Mouse (Mus musculus) ES-E14 (cell line): ENCODE data around the gene Cbl. TPM values are rescaled to one million over a fixed set of nuclear protein-coding genes. Genes with fewer than 3 reads are reported as not detected.

Experiments
- DNase-seq: peaks from one replicate; pipeline ENCODE4 v3.0.0-alpha.2; 2013; ENCODE audit warnings: low read depth, low spot score
- H3K27ac ChIP-seq: 2 replicates; pipeline ENCODE4 v1.5.1; 2012; ENCODE audit warnings: low read depth, mild to moderate bottlenecking, low read length, moderate library complexity, mixed read lengths; ENCODE audit not compliant: poor library complexity, insufficient read depth, severe bottlenecking
- H3K36me3 ChIP-seq: 2 replicates; pipeline ENCODE4 v1.6.1; 2012; ENCODE audit warnings: mild to moderate bottlenecking, low read length, moderate library complexity, mixed read lengths; ENCODE audit not compliant: control insufficient read depth, poor library complexity, insufficient read depth, severe bottlenecking
- H3K4me1 ChIP-seq, 2 experiments: fragments of 150-350 bp in 1 of 2; sonication (generic) in 1 of 2; 2 replicates each; pipeline ENCODE4 v1.6.1; 2012; ENCODE audit warnings: low read length in 2 of 2, mild to moderate bottlenecking in 1 of 2, mixed read lengths in 1 of 2; ENCODE audit not compliant: control insufficient read depth in 2 of 2, insufficient read depth in 2 of 2, poor library complexity in 1 of 2
- H3K4me3 ChIP-seq, 2 experiments: fragments of 150-350 bp in 1 of 2; sonication (generic) in 1 of 2; 2 replicates each; pipeline ENCODE4 v1.5.1; 2012; ENCODE audit warnings: low read length in 2 of 2, low read depth in 1 of 2, mild to moderate bottlenecking in 1 of 2, mixed read lengths in 1 of 2; ENCODE audit not compliant: insufficient read depth in 1 of 2, poor library complexity in 1 of 2, severe bottlenecking in 1 of 2
- H3K9ac ChIP-seq: 2 replicates; pipeline ENCODE4 v1.6.1; 2012; ENCODE audit warnings: low read depth, mild to moderate bottlenecking, low read length, mixed read lengths; ENCODE audit not compliant: poor library complexity, insufficient read depth, severe bottlenecking
- H3K9me3 ChIP-seq: fragments of 150-350 bp; sonication (generic); 2 replicates; pipeline ENCODE4 v1.6.1; 2012; ENCODE audit warnings: low read depth, mild to moderate bottlenecking, low read length; ENCODE audit not compliant: control insufficient read depth, insufficient read depth
- CHD2 ChIP-seq: IDR thresholded peaks from 2 replicates; pipeline ENCODE4 v1.6.1; 2014; ENCODE audit warnings: mild to moderate bottlenecking, low read depth, low read length, inconsistent platforms
- HCFC1 ChIP-seq: IDR thresholded peaks from 2 replicates; pipeline ENCODE4 v1.6.1; 2012; ENCODE audit warnings: low read length, inconsistent platforms, borderline replicate concordance; ENCODE audit not compliant: insufficient read depth
- MAFK ChIP-seq: IDR thresholded peaks from 2 replicates; pipeline ENCODE4 v1.6.1; 2014; ENCODE audit warnings: mild to moderate bottlenecking, low read depth, low read length, inconsistent platforms; ENCODE audit not compliant: insufficient read depth
- ZC3H11A ChIP-seq: IDR thresholded peaks from 2 replicates; pipeline ENCODE4 v1.6.1; 2012; ENCODE audit warnings: low read depth, mild to moderate bottlenecking, inconsistent platforms, low read length, borderline replicate concordance
- ZNF384 ChIP-seq: IDR thresholded peaks from 2 replicates; pipeline ENCODE4 v1.6.1; 2012; ENCODE audit warnings: low read depth, low read length, inconsistent platforms
- in situ Hi-C, 2 experiments: fragments of 600-800 bp; cut with MboI; formaldehyde crosslinking; loops; one replicate each; pipeline ENCODE4 v1.15.1; 2025; ENCODE audit warnings: low sequenced_read_pairs in 2 of 2, inconsistent platforms in 1 of 2; ENCODE audit not compliant: unreplicated experiment in 2 of 2
- total RNA-seq: library from RNA; depleted of rRNA; stranded (reverse); fragments of 300-350 nt; gene quantifications from 2 replicates; pipeline ENCODE4 v1.2.3, GENCODE M21; 2012

The Cbl gene
- total RNA-seq, 1 experiment = 17.3 TPM

DNA sequence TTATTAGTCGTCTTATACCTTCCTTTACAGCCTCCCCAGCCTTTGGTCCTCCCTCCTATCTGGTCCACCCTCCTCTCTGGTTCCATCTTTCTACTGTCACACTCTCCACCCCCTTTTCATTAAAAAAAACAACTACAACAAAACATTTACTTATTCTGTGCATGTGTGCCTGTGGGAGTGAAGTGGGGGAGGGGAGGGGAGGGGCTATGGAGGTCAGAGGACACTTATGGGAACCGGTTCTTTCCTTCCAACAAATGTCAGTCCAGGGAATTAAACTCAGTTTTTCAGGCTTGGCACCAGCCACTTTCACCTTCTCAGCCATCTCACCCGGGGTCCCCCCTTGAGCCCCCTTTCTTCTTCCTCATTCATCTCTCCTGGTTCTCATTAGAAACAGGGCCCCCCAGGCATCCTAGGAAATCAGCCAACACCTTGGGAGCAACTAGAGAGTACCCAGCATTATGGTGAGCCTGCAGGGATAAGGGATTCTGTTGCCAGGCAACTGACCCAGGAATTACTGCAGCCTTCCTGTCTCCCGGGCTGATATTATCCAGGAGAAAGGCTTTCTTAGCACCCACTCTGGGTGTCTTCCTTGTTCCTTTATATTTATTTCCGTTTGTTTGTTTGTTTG, 20.8 kb upstream of the Cbl start:
- TF ChIP-seq ZNF384 (no peak), ZC3H11A (no peak), MAFK (no peak), CHD2 (no peak), HCFC1 (no peak)
- no peak for DNase-seq
- H3K9me3 ChIP-seq = no peaks in the 10 kb centered on the region
- no peak overlapping the region for H3K27ac ChIP-seq
- H3K4me3 ChIP-seq = no peak overlapping the region
- H3K4me1 ChIP-seq = peaks cover 0 to 7% of the 10 kb centered on the region in 2 experiments; a peak in 2 of 4 replicates
- H3K9ac ChIP-seq = no peak overlapping the region
- H3K36me3 ChIP-seq = no peaks in the 10 kb centered on the region
- in situ Hi-C loops = no loop called here

GRCm38 (mm10) chr9:44253441-44253840, 19.6 kb upstream of the Cbl start:
- Histone ChIP-seq H3K9ac (no peak overlapping the region), H3K9me3 (no peaks in the 10 kb centered on the region), H3K27ac (no peak overlapping the region), H3K36me3 (no peaks in the 10 kb centered on the region), H3K4me3 (no peak overlapping the region), H3K4me1 (peaks cover 0 to 9% of the 10 kb centered on the region in 2 experiments; a peak in 2 of 4 replicates)
- TF ChIP-seq MAFK = no peak
- no peak for TF ChIP-seq ZC3H11A
- no peak for TF ChIP-seq CHD2
- no peak for TF ChIP-seq HCFC1
- TF ChIP-seq ZNF384 = no peak
- in situ Hi-C loops = no loop called here
- DNase-seq = no peak

DNA sequence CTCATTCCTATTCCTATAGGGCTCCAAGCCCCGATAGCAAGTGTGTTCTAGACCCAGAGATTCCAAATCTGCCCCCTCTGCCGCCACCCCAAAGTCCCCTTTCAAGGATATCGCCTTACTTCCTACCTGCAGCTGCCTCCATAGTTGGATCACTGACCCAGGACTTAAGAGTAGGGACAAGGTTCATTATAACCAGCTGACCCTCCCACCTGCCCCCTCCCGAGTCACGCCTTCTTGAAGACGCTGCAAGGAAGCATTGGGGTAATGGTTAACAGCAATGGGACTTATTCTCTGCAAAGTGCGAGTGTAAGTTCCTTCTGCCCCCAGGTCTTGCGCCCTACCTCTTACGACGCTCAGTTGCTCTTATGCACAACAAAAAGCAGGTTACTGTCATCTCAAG, 17.5 kb upstream of the Cbl start, which contains the start of gene Pdzd3:
Gene Pdzd3 (minus strand): TSS at position 158 of the 400 bp plus-strand sequence.
- peaks cover 0 to 9% of the 10 kb centered on the region in 2 experiments; a peak in 2 of 4 replicates for H3K4me1 ChIP-seq
- in situ Hi-C loops = no loop called here

GRCm38 (mm10) chr9:44250445-44250844, 16.6 kb upstream of the Cbl start:
- Histone ChIP-seq H3K36me3 (no peaks in the 10 kb centered on the region), H3K9me3 (no peaks in the 10 kb centered on the region), H3K4me3 (no peak overlapping the region), H3K4me1 (peaks cover 0 to 9% of the 10 kb centered on the region in 2 experiments; a peak in 2 of 4 replicates), H3K9ac (no peak overlapping the region), H3K27ac (no peak overlapping the region)
- no peak for DNase-seq
- in situ Hi-C loops = no loop called here
- TF ChIP-seq CHD2 (no peak), ZNF384 (no peak), ZC3H11A (no peak), MAFK (no peak), HCFC1 (no peak)

More for the DNA sequence above, 17.5 kb upstream of the Cbl start, which contains the start of gene Pdzd3:
- H3K9ac ChIP-seq = no peak within 1 kb of the TSS
- no peak within 1 kb of the TSS for H3K27ac ChIP-seq
- H3K9me3 ChIP-seq = no peaks in the 10 kb centered on the region
- DNase-seq = no peak
- H3K4me3 ChIP-seq = no peak within 1 kb of the TSS
- no peaks in the 10 kb centered on the region for H3K36me3 ChIP-seq
- TF ChIP-seq ZNF384 (no peak), MAFK (no peak), HCFC1 (no peak)
